Mouse (Mus musculus) neural tube, embryonic 15.5 days (tissue): ENCODE measurements around the gene Ptprd. TPM values are rescaled to one million over a fixed set of nuclear protein-coding genes. Genes with fewer than 3 reads are reported as not detected.

Experiments
- ATAC-seq: fragments of 200-750 bp; cut with Nextera tagmentation; 2 replicates; pipeline ENCODE4 v1.8.0; 2017; ENCODE audit warnings: mild to moderate bottlenecking, moderate TSS enrichment, moderate library complexity; ENCODE audit not compliant: low FRiP score
- H3K27ac ChIP-seq: fragments of 300-500 bp; sonication (generic); replicated peaks from 2 replicates; pipeline ENCODE4 v1.5.1; 2015; ENCODE audit warnings: mild to moderate bottlenecking, inconsistent platforms
- H3K27me3 ChIP-seq: fragments of 300-500 bp; sonication (generic); replicated peaks from 2 replicates; pipeline ENCODE4 v1.6.1; 2015; ENCODE audit warnings: inconsistent platforms
- H3K36me3 ChIP-seq: fragments of 300-500 bp; sonication (generic); 2 replicates; pipeline ENCODE4 v1.6.1; 2015; ENCODE audit warnings: inconsistent platforms
- H3K4me1 ChIP-seq: fragments of 300-500 bp; sonication (generic); 2 replicates; pipeline ENCODE4 v1.6.1; 2015; ENCODE audit warnings: inconsistent platforms
- H3K4me2 ChIP-seq: fragments of 300-500 bp; sonication (generic); 2 replicates; pipeline ENCODE4 v1.6.1; 2015; ENCODE audit warnings: inconsistent platforms, mild to moderate bottlenecking, moderate library complexity
- H3K4me3 ChIP-seq: fragments of 300-500 bp; sonication (generic); replicated peaks from 2 replicates; pipeline ENCODE4 v1.5.1; 2015; ENCODE audit warnings: mild to moderate bottlenecking, inconsistent platforms
- H3K9ac ChIP-seq: fragments of 300-500 bp; sonication (generic); replicated peaks from 2 replicates; pipeline ENCODE4 v1.6.1; 2015; ENCODE audit warnings: mild to moderate bottlenecking, inconsistent platforms
- H3K9me3 ChIP-seq: fragments of 300-500 bp; sonication (generic); replicated peaks from 2 replicates; pipeline ENCODE4 v1.6.1; 2016; ENCODE audit warnings: inconsistent platforms
- WGBS: fragments of 180-500 bp; shearing (Covaris S2); methylation state at CpG from one replicate; pipeline ENCODE4 v1.1.7; 2015; ENCODE audit warnings: mixed read lengths; 5-methylcytosine and 5-hydroxymethylcytosine counted together
- polyA plus RNA-seq: library from polyadenylated mRNA; unstranded; fragments of >200 nt; fragmentation: Nextera tagmentation; extraction: Ambion mirVana; gene quantifications from 2 replicates; pipeline ENCODE4 v1.2.1, GENCODE M21; 2015

Gene Ptprd
- polyA plus RNA-seq, 1 experiment from 2014 or later = 96.1 TPM

DNA sequence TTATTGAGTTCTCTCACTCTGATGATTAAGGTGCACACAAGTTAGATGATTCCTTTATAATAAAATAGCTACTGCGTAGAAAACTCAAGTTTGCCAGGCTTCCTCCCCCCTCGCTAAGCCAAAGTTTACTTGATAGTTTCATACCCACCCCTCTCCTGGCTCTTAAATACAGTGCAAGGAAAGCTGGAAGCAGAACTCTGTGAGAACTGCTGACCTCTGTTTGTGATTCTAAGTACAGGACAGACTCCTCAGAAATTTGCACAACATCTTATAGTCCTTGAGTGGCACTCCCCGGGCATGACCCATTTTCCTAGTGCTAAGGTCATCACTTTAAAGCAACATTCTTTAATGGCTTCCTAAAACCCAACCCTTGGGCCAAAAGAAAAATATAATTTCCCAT is 2196.7 kb downstream of the Ptprd start:
- Histone ChIP-seq H3K4me2 (no peak overlapping the region), H3K4me1 (no peaks in the 10 kb centered on the region)
- WGBS = 92% methylated on average over 3 of the region's 3 CpGs

DNA sequence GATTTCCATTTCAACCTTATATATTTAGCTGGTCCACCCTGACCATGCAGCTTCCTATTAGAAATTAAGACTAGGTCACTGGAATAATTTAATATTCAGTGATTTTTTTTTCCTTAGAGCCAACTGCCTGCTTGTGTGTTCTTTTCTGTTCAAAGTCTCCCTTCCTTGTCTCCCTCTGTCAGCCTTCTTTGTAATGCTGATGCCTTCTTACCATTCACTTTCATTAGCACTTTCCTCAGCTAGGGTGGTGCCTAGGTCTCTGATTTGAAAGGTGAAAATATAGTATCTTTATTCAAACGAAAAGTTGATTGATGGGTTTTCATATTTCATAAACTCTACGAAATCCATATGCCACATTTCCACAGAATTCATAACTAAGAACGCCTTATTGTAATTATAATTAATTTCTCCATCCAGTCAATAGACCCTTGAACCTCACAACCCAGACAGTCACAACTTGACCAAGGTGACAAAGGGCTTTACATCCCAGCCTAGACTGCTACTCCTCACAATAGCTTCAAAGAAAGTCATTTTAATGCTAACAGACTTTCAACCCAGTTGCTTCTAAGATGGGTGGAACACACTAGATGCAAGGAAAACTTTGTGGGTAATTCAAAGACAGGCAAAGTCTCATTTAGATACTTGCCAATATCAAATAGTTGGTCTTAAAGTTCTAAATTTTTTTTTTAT is 2197.5 kb downstream of the Ptprd start:
- 46% methylated on average over 3 of the region's 3 CpGs for WGBS
- no peaks in the 10 kb centered on the region for H3K27me3 ChIP-seq
- H3K4me3 ChIP-seq = no peak overlapping the region
- ATAC-seq = no peak
- peaks cover 4% of the 10 kb centered on the region; the same call in 1 of the 2 replicates for H3K36me3 ChIP-seq
- H3K4me1 ChIP-seq = no peaks in the 10 kb centered on the region
- H3K4me2 ChIP-seq = no peak overlapping the region
- no peak overlapping the region for H3K27ac ChIP-seq
- no peaks in the 10 kb centered on the region for H3K9me3 ChIP-seq
- no peak overlapping the region for H3K9ac ChIP-seq

More for the DNA sequence above, 2196.7 kb downstream of the Ptprd start:
- ATAC-seq = no peak
- Histone ChIP-seq H3K9me3 (no peaks in the 10 kb centered on the region), H3K9ac (no peak overlapping the region), H3K27me3 (no peaks in the 10 kb centered on the region), H3K27ac (no peak overlapping the region), H3K4me3 (no peak overlapping the region), H3K36me3 (peaks cover 4% of the 10 kb centered on the region; the same call in 1 of the 2 replicates)

DNA sequence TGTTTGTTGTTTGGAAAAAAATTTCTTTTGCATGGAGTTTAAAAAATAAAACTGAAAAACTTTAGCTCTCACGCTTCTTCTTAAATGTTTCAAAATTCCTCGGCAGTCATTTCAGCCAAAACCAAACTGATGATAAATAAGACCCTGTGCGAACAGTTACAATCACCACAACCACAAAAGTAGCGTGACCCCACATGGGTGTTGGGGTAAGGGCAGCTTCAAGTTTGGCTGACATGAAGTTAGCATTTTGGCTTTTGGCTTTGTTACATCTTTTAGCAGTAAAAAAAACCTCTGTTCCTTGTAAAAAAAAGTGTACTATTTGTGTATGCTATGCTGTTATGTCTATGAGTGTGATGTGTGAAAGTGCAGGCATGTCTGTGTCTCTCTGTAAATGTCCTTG is 2203.2 kb downstream of the Ptprd start:
- no peak overlapping the region for H3K9ac ChIP-seq
- peaks cover 4% of the 10 kb centered on the region; the same call in 1 of the 2 replicates for H3K36me3 ChIP-seq
- H3K27ac ChIP-seq = no peak overlapping the region
- 96% methylated on average over 4 of the region's 4 CpGs for WGBS
- no peak overlapping the region for H3K4me2 ChIP-seq
- no peaks in the 10 kb centered on the region for H3K27me3 ChIP-seq
- H3K4me3 ChIP-seq = no peak overlapping the region
- no peaks in the 10 kb centered on the region for H3K9me3 ChIP-seq
- ATAC-seq = no peak
- no peaks in the 10 kb centered on the region for H3K4me1 ChIP-seq

DNA sequence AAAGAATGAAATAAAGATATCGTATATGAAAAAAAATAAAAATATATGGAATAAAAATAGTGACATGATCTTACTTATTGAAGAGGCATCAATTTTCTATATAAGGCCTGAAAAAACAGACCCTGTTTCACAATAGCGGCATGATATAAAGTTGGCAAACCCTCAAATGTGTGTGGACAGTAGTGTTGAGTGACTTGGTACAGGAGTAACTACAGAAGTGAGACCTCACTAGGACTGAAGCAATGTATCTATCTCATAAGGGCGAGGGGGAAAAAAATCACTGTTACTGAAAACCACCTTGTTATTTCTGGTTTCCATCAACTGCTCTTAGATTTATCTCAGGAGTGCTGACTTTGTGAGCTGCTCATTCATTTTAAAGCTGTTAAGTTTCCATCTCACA is 2204.5 kb downstream of the Ptprd start:
- Histone ChIP-seq H3K36me3 (peaks cover 4% of the 10 kb centered on the region; the same call in 1 of the 2 replicates), H3K4me2 (no peak overlapping the region), H3K4me3 (no peak overlapping the region), H3K9ac (no peak overlapping the region), H3K27me3 (no peaks in the 10 kb centered on the region), H3K4me1 (no peaks in the 10 kb centered on the region), H3K9me3 (no peaks in the 10 kb centered on the region), H3K27ac (no peak overlapping the region)
- 90% methylated on average over 3 of the region's 3 CpGs for WGBS
- ATAC-seq = no peak

DNA sequence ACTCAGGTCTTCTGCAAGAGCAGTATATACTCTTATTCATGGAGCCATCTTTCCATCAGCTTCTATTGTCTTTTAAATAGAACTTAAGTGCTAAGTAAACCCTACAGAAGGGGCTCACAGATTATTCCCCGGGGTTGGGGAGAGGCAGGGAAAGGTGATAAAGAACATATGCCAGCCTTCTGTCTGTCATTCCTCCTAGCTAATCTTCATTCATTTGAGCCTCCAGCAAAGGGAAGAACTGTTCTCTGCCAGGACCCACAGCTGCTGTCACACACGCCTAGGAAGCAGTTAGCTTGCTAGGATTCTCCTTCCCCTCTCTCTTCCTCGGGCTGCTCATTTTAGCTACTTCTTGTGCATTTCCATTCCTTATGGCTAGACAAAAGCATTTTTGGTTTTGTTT is 2205.0 kb downstream of the Ptprd start:
- no peak overlapping the region for H3K4me3 ChIP-seq
- H3K27ac ChIP-seq = 0 out of 2 replicates have a peak overlapping the region, but pooled peaks have one; percentile 25
- no peak overlapping the region for H3K4me2 ChIP-seq
- no peak overlapping the region for H3K9ac ChIP-seq
- H3K9me3 ChIP-seq = no peaks in the 10 kb centered on the region
- H3K4me1 ChIP-seq = no peaks in the 10 kb centered on the region
- peaks cover 4% of the 10 kb centered on the region; the same call in 1 of the 2 replicates for H3K36me3 ChIP-seq
- no peak for ATAC-seq
- WGBS = 42% methylated on average over 3 of the region's 3 CpGs
- no peaks in the 10 kb centered on the region for H3K27me3 ChIP-seq

DNA sequence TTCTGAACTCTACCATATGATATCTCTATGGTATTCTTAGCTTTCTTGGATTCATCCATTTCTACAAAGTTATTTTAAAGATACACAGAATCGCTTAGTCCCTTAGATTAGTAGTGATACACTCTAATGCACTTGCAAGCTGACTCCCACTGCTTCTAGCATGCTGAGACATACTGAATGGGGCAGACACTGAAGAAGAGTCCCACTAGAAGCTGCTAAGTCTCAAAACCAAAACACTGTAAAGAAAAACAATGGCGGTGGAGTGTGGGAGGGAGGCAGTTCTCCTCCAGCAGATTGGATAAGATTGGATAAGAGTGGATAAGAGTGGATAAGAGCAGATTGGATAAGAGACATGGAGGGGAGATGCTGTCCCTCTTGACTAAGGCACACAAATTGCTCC is 2207.6 kb downstream of the Ptprd start:
- no peak overlapping the region for H3K4me3 ChIP-seq
- no peaks in the 10 kb centered on the region for H3K27me3 ChIP-seq
- 89% methylated on average over 2 of the region's 2 CpGs for WGBS
- H3K9ac ChIP-seq = no peak overlapping the region
- H3K4me2 ChIP-seq = no peak overlapping the region
- no peak for ATAC-seq
- no peak overlapping the region for H3K27ac ChIP-seq
- H3K36me3 ChIP-seq = no peaks in the 10 kb centered on the region
- no peaks in the 10 kb centered on the region for H3K4me1 ChIP-seq
- H3K9me3 ChIP-seq = no peaks in the 10 kb centered on the region

DNA sequence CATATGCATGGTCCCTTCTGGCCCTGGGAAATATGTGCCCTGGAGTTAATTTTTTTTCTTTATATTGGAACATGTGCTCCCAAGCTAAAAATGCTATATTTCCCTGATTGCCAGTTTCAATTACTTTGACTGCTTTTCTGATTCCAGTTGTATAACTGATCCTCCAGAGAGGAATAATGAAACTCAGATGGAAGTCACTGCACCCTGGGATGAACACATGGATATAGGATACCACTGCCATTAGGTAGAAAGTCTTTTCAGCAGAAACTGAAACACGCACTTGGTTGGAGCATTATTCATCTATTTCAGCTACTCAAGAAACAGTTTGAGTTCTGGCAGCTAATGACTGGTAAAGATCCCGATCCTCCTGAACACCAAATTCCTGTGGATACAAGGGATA is 2211.5 kb downstream of the Ptprd start:
- Histone ChIP-seq H3K9ac (no peak overlapping the region), H3K4me3 (no peak overlapping the region), H3K9me3 (no peaks in the 10 kb centered on the region), H3K36me3 (no peaks in the 10 kb centered on the region; the same call in 1 of the 2 replicates), H3K4me2 (no peak overlapping the region), H3K27me3 (no peaks in the 10 kb centered on the region), H3K4me1 (no peaks in the 10 kb centered on the region), H3K27ac (no peak overlapping the region)
- no peak for ATAC-seq
- WGBS = 75% methylated on average over 2 of the region's 2 CpGs

DNA sequence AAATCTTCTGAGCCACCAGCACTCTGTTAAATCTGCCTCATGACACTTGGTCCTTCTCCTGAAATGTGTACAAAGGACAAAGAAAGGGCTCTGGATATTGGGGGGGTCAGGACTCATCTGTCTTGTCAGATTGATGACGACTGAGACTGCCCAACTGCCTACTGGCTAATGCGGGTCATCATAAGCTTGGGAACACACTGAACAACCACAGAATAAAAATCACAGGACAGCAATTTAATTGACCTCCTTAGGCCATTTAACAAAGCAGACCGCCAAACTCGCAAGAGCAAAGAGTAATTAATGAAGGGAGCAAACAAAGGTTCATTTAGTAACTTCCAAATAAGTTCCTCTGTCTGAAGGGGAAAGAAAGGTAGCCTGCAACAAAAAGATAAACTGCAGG is 2215.9 kb downstream of the Ptprd start:
- Histone ChIP-seq H3K9me3 (no peaks in the 10 kb centered on the region), H3K27me3 (no peaks in the 10 kb centered on the region), H3K4me1 (no peaks in the 10 kb centered on the region), H3K4me2 (no peak overlapping the region), H3K4me3 (no peak overlapping the region), H3K27ac (no peak overlapping the region), H3K9ac (no peak overlapping the region), H3K36me3 (no peaks in the 10 kb centered on the region; the same call in 1 of the 2 replicates)
- no peak for ATAC-seq
- WGBS = 35% methylated on average over 4 of the region's 4 CpGs

DNA sequence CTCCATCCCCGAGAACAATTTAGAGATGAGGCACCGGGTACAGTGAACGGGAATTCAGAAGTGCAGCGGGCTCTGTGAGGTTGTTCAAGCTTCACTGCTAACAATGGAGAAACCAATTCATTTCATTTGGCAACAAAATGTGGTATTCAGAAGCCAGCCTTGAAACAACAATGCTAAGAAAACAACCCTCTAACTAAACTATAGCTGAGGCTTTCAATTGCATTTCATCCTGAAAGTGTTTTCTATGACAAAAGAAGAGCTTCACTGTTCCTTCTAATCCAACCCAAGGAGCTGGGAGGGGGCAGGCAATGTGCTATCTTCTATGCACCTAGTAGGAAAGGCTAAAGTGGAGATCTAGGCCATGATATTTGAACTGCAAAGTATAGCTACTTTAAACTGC is 2217.2 kb downstream of the Ptprd start:
- no peaks in the 10 kb centered on the region; the same call in 1 of the 2 replicates for H3K36me3 ChIP-seq
- H3K4me1 ChIP-seq = no peaks in the 10 kb centered on the region
- no peaks in the 10 kb centered on the region for H3K9me3 ChIP-seq
- ATAC-seq = no peak
- no peak overlapping the region for H3K27ac ChIP-seq
- H3K4me2 ChIP-seq = no peak overlapping the region
- H3K9ac ChIP-seq = no peak overlapping the region
- H3K27me3 ChIP-seq = no peaks in the 10 kb centered on the region
- no peak overlapping the region for H3K4me3 ChIP-seq
- WGBS = 40% methylated on average over 4 of the region's 4 CpGs

DNA sequence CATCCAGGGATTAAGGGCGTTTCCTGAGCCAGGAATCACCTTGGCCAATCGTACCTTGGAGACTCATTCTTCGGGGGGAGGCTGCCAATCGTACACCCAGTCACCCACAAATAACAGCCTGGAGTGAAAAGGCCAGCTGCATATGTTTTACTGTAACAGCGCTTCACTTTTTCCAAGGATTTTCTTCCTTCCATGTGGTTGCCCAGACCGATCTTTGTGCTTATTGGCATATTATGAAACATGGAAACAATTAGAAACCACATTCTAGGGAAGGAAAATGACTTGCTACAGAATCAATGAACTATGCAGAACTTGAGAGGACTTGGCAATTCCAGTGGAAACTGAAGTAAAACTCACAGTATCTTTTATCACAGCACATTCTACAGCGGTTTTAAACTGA is 2218.7 kb downstream of the Ptprd start:
- no peaks in the 10 kb centered on the region for H3K9me3 ChIP-seq
- H3K4me1 ChIP-seq = no peaks in the 10 kb centered on the region
- no peak overlapping the region for H3K27ac ChIP-seq
- WGBS = 86% methylated on average over 7 of the region's 7 CpGs
- no peaks in the 10 kb centered on the region for H3K27me3 ChIP-seq
- ATAC-seq = no peak
- H3K4me3 ChIP-seq = no peak overlapping the region
- no peak overlapping the region for H3K9ac ChIP-seq
- no peak overlapping the region for H3K4me2 ChIP-seq
- no peaks in the 10 kb centered on the region; the same call in 1 of the 2 replicates for H3K36me3 ChIP-seq

DNA sequence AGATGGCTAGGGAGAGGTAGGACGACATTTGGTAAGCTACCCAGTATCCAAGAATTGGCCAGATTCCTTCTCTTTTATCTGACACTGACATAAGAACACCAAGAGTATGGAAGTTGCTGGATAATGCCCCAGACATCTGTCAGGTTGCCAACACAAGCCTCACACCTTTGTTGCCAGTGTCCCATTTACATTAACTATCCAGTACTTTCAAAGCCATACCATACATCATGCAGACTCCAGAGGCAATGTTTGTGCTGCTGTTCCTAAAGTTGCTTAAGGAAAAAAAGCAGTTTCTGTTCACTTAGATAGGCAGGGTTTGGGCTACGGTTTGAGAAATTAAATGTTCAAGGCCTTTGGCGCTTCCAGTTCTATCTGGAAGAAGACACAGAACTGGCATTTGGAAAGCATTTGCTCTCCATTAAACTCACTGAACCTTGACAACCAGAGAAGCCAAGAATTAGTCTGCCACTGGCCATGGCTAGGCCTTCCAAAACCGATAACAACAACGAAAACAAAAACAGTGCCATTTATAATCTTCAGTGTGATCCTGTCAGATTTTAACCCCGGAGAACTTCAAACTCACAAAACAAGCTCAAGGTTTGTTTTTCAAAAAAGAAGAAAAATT is 2220.0 kb downstream of the Ptprd start:
- H3K9me3 ChIP-seq = no peaks in the 10 kb centered on the region
- ATAC-seq = no peak
- H3K9ac ChIP-seq = no peak overlapping the region
- H3K36me3 ChIP-seq = no peaks in the 10 kb centered on the region
- no peaks in the 10 kb centered on the region for H3K27me3 ChIP-seq
- no peak overlapping the region for H3K4me2 ChIP-seq
- no peak overlapping the region for H3K4me3 ChIP-seq
- WGBS = 75% methylated on average over 6 of the region's 6 CpGs
- no peak overlapping the region for H3K27ac ChIP-seq
- no peaks in the 10 kb centered on the region for H3K4me1 ChIP-seq

DNA sequence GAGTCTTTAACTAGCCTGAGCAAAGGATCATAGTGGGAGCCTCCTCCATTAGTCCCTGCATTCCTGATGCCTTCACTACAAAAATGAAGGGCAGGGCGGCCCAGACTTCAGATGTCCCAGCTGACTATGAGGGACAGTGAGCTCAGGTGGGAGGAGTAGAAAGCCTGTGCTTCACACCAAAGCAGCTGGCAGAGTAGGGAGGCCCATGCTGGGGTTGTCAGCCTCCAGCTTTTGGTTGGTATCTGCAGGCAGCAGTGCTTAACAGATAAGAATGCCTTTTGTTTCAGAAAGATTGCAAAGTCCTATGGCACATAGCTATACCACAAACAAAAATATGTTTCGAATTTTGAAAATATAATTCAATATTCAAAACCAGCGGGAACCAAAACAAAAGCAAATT is 2237.0 kb downstream of the Ptprd start:
- H3K27ac ChIP-seq = no peak overlapping the region
- H3K9me3 ChIP-seq = no peaks in the 10 kb centered on the region
- no peak overlapping the region for H3K4me3 ChIP-seq
- H3K4me1 ChIP-seq = no peaks in the 10 kb centered on the region
- no peak overlapping the region for H3K9ac ChIP-seq
- no peaks in the 10 kb centered on the region for H3K36me3 ChIP-seq
- H3K4me2 ChIP-seq = no peak overlapping the region
- no peaks in the 10 kb centered on the region for H3K27me3 ChIP-seq
- WGBS = 80% methylated on average over 3 of the region's 3 CpGs
- no peak for ATAC-seq
